Mouse (Mus musculus): Measurements from ENCODE around the gene Pias3. TPM values are rescaled to one million over a fixed set of nuclear protein-coding genes. Genes with fewer than 3 reads are reported as not detected.
A peak's percentile ranks its signal among the peaks of the same experiment; 100 is the strongest.

Pias3 gene
- total and polyA plus RNA-seq, 3 experiments, result 5.9 to 21.4 (median 13.1) TPM

- H3K36me3 ChIP-seq (replicated peaks in 1 of 2; ENCODE audit: control insufficient read depth in 1 of 2, insufficient read depth in 1 of 2, low read length in 1 of 2), result peaks cover 35 to 51% of the 10 kb centered on the region in 2 experiments
- H3K4me3 ChIP-seq (replicated peaks in 1 of 3; ENCODE audit: low read depth in 2 of 3, low read length in 2 of 3, poor library complexity in 1 of 3), result no peak overlapping the region
- peaks cover 12% of the 10 kb centered on the region for H3K9me3 ChIP-seq (replicated peaks; ENCODE audit: low read length)
- no peak for DNase-seq (ENCODE audit: extremely low read depth)
- peaks cover 0 to 23% of the 10 kb centered on the region in 2 experiments; a peak in 2 of 4 replicates for H3K4me1 ChIP-seq (ENCODE audit: control insufficient read depth in 1 of 2, insufficient read depth in 2 of 2)
- H3K9ac ChIP-seq (ENCODE audit: insufficient read depth, low read depth), result no peak overlapping the region
- in situ Hi-C loops (cut with MboI; ENCODE audit: low pct_ligation_motif_present, low pct_unique_long_range_greater_than_20kb, low sequenced_read_pairs) (no loop called here), dilution Hi-C loops (cut with MboI; ENCODE audit: extremely low pct_ligation_motif_present, extremely low pct_unique_long_range_greater_than_20kb, low sequenced_read_pairs) (no loop called here)
- no peak overlapping the region for H3K27ac ChIP-seq (ENCODE audit: insufficient read depth, low read depth)
- no peak overlapping the region for H3K4me2 ChIP-seq (ENCODE audit: insufficient read depth, low read depth, poor library complexity, severe bottlenecking)
- peaks cover 4% of the 10 kb centered on the region for H3K79me2 ChIP-seq (replicated peaks; ENCODE audit: control insufficient read depth, extremely low read depth, insufficient read depth, poor library complexity, severe bottlenecking)
- TF ChIP-seq MEF2A (IDR thresholded peaks at IDR 0.05; ENCODE audit: borderline replicate concordance, low read depth, low read length) (no peak), USF1 (IDR thresholded peaks at IDR 0.05; ENCODE audit: low read depth, low read length) (no peak), IRF4 (IDR thresholded peaks at IDR 0.05; ENCODE audit: low read depth, low read length) (no peak), PAX5 (IDR thresholded peaks at IDR 0.05; ENCODE audit: low read length) (no peak), NRF1 (IDR thresholded peaks at IDR 0.05; ENCODE audit: low read depth, low read length) (no peak), ZKSCAN1 (IDR thresholded peaks at IDR 0.05; ENCODE audit: borderline replicate concordance, low read depth, low read length) (no peak), TCF12 (IDR thresholded peaks at IDR 0.05; ENCODE audit: low read depth, low read length) (no peak), POLR2AphosphoS2 (IDR thresholded peaks at IDR 0.05; ENCODE audit: low read depth, low read length) (no peak), MXI1 (IDR thresholded peaks at IDR 0.05; ENCODE audit: low read depth, low read length) (no peak), MYC (IDR thresholded peaks at IDR 0.05; ENCODE audit: low read depth, low read length) (no peak), NELFE (IDR thresholded peaks at IDR 0.05; ENCODE audit: low read depth, low read length) (no peak), ZMIZ1 (IDR thresholded peaks at IDR 0.05; ENCODE audit: low read depth, low read length) (no peak), MAX (IDR thresholded peaks at IDR 0.05; ENCODE audit: low read length) (no peak), POLR2A (IDR thresholded peaks at IDR 0.05; ENCODE audit: low read depth, low read length) (no peak), BHLHE40 (IDR thresholded peaks at IDR 0.05; ENCODE audit: low read depth, low read length) (no peak)
- H3K27me3 ChIP-seq (replicated peaks), result no peaks in the 10 kb centered on the region
Observed at GRCm38 (mm10) chr3:96698993-96699690, 3.0 kb downstream of the Pias3 start.

- Histone ChIP-seq H3K4me1 (ENCODE audit: control insufficient read depth in 1 of 2, insufficient read depth in 2 of 2) (peaks cover 0 to 16% of the 10 kb centered on the region in 2 experiments; a peak in 2 of 4 replicates), H3K36me3 (replicated peaks in 1 of 2; ENCODE audit: control insufficient read depth in 1 of 2, insufficient read depth in 1 of 2, low read length in 1 of 2) (peaks cover 46 to 63% of the 10 kb centered on the region in 2 experiments), H3K79me2 (replicated peaks; ENCODE audit: control insufficient read depth, extremely low read depth, insufficient read depth, poor library complexity, severe bottlenecking) (peaks cover 4% of the 10 kb centered on the region), H3K9me3 (replicated peaks; ENCODE audit: low read length) (peaks cover 12% of the 10 kb centered on the region), H3K9ac (ENCODE audit: insufficient read depth, low read depth) (no peak overlapping the region), H3K4me3 (replicated peaks in 1 of 3; ENCODE audit: low read depth in 2 of 3, low read length in 2 of 3, poor library complexity in 1 of 3) (no peak overlapping the region), H3K27ac (ENCODE audit: insufficient read depth, low read depth) (no peak overlapping the region), H3K4me2 (ENCODE audit: insufficient read depth, low read depth, poor library complexity, severe bottlenecking) (no peak overlapping the region), H3K27me3 (replicated peaks) (no peaks in the 10 kb centered on the region)
- peak; percentile 68 for DNase-seq (ENCODE audit: extremely low read depth)
- in situ Hi-C loops (cut with MboI; ENCODE audit: low pct_ligation_motif_present, low pct_unique_long_range_greater_than_20kb, low sequenced_read_pairs), result loop anchor here (5.0 kb wide), 1 partner anchor 158 kb away; no protein-coding TSS in a partner anchor
- dilution Hi-C loops (cut with MboI; ENCODE audit: extremely low pct_ligation_motif_present, extremely low pct_unique_long_range_greater_than_20kb, low sequenced_read_pairs), result no loop called here
- TF ChIP-seq RAD21 (IDR thresholded peaks at IDR 0.05; ENCODE audit: low read depth, low read length) (peak; percentile 65), JUN (IDR thresholded peaks at IDR 0.05; ENCODE audit: insufficient read depth, low read depth, low read length) (no peak), CTCF (conservative IDR thresholded peaks at IDR 0.05 in 1 of 2, IDR thresholded peaks at IDR 0.05 in 1 of 2; ENCODE audit: low read depth in 2 of 2, low read length in 2 of 2) (peak; percentile 48 to 86; a peak in 2 of 4 replicates), TCF12 (IDR thresholded peaks at IDR 0.05; ENCODE audit: low read depth, low read length) (no peak), UBTF (IDR thresholded peaks at IDR 0.05; ENCODE audit: low read depth, low read length) (no peak), NELFE (IDR thresholded peaks at IDR 0.05; ENCODE audit: low read depth, low read length) (no peak), SMC3 (IDR thresholded peaks at IDR 0.05; ENCODE audit: low read depth, low read length) (peak; percentile 81), USF1 (IDR thresholded peaks at IDR 0.05; ENCODE audit: low read depth, low read length) (no peak), POLR2AphosphoS2 (IDR thresholded peaks at IDR 0.05; ENCODE audit: low read depth, low read length) (no peak), ZMIZ1 (IDR thresholded peaks at IDR 0.05; ENCODE audit: low read depth, low read length) (no peak), MXI1 (IDR thresholded peaks at IDR 0.05; ENCODE audit: low read depth, low read length) (no peak), ELF1 (IDR thresholded peaks at IDR 0.05; ENCODE audit: low read depth, low read length) (no peak), POLR2A (IDR thresholded peaks at IDR 0.05; ENCODE audit: low read depth, low read length) (no peak), ZKSCAN1 (IDR thresholded peaks at IDR 0.05; ENCODE audit: borderline replicate concordance, low read depth, low read length) (no peak), NRF1 (IDR thresholded peaks at IDR 0.05; ENCODE audit: low read depth, low read length) (no peak), IRF4 (IDR thresholded peaks at IDR 0.05; ENCODE audit: low read depth, low read length) (no peak), RCOR1 (conservative IDR thresholded peaks at IDR 0.05; ENCODE audit: low read depth, low read length) (no peak)
Observed at GRCm38 (mm10) chr3:96700376-96700775, 4.2 kb downstream of the Pias3 start.
